13 mouse cellular contexts compared by ENCODE assay signal in the genomic region with DNA sequence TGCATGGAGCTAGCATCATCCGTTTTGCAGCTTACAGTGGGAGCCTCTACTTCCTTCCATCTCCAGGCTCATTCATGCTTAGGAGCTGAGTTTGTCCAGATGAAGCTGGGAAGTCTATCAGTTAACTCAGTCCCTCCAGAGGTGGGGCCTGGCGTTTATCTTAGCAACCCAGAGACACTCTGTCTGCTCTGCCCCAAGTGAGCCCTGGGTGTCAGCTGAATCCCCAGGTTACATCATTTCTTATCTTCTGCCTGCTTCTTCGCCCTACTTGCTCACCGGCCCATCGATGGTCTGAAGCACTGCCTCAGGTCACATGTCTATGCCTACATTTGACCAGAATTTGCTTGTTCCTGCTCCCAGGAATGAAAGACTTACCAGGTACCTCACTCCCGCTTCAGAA.
A peak's percentile ranks its signal among the peaks of the same experiment; 100 is the strongest.
DNase-seq lines count a peak whose midpoint lies in the region; ATAC-seq and TF ChIP-seq lines count a peak whose summit lies in the region.
"Had no signal": no experiment of that assay in that cellular context is flagged by ENCODE, and none has a peak within 500 bp of the region (broad histone marks: within the 10 kb centered on the region; RNA-seq: fewer than 3 reads in every experiment).

No protein-coding gene starts in this region.

- no peak overlapping the region for H3K27ac ChIP-seq in heart, embryonic 10.5 days
- H3K27ac ChIP-seq in MEL (ENCODE audit: control insufficient read depth, low read depth, low read length), result peak overlapping the region; percentile 12; the same call in 1 of the 2 replicates
- no peak overlapping the region for H3K27ac ChIP-seq in hindbrain, embryonic 13.5 days
- H3K27ac ChIP-seq: limb, embryonic 12.5 days; macrophage had no signal

- peak; percentile 93 for DNase-seq in heart, embryonic 10.5 days (ENCODE audit: low spot score)
- no peak for DNase-seq in heart, postnatal 10 days
- DNase-seq in MEL (ENCODE audit: low read depth, low spot score), result peak; percentile 71
- DNase-seq in thymus, postnatal 14 days, result no peak
- no peak for DNase-seq in left cerebral cortex, adult 8-10 months (ENCODE audit: low spot score in 2 of 2)
- DNase-seq: kidney, adult 9 months; right cerebral cortex, postnatal 25 days; thymus, adult 2 months had no signal

- H3K36me3 ChIP-seq in heart, embryonic 10.5 days, result no peaks in the 10 kb centered on the region
- peaks cover 0 to 5% of the 10 kb centered on the region in 2 experiments; a peak in 2 of 4 replicates for H3K36me3 ChIP-seq in MEL (ENCODE audit: control insufficient read depth in 1 of 2, insufficient read depth in 2 of 2, low read length in 2 of 2)
- no peaks in the 10 kb centered on the region for H3K36me3 ChIP-seq in hindbrain, embryonic 13.5 days
- H3K36me3 ChIP-seq: limb, embryonic 12.5 days had no signal

- no peak overlapping the region for H3K4me3 ChIP-seq in heart, embryonic 10.5 days
- H3K4me3 ChIP-seq in MEL (ENCODE audit: control insufficient read depth in 1 of 2, insufficient read depth in 1 of 2, low read depth in 2 of 2, low read length in 2 of 2), result no peak overlapping the region
- H3K4me3 ChIP-seq in hindbrain, embryonic 13.5 days, result no peak overlapping the region
- H3K4me3 ChIP-seq: limb, embryonic 12.5 days had no signal

- no peak overlapping the region for H3K9ac ChIP-seq in MEL (ENCODE audit: control insufficient read depth, low read depth, low read length, poor library complexity, severe bottlenecking)
- no peak overlapping the region for H3K9ac ChIP-seq in hindbrain, embryonic 13.5 days
- H3K9ac ChIP-seq: limb, embryonic 12.5 days had no signal

- no peaks in the 10 kb centered on the region for H3K9me3 ChIP-seq in heart, embryonic 10.5 days
- no peaks in the 10 kb centered on the region for H3K9me3 ChIP-seq in MEL (replicated peaks; ENCODE audit: insufficient read depth, low read length)
- H3K9me3 ChIP-seq in hindbrain, embryonic 13.5 days, result no peaks in the 10 kb centered on the region
- H3K9me3 ChIP-seq: limb, embryonic 12.5 days had no signal

- H3K4me1 ChIP-seq in heart, embryonic 10.5 days, result no peaks in the 10 kb centered on the region
- H3K4me1 ChIP-seq in MEL (ENCODE audit: control insufficient read depth in 1 of 2, insufficient read depth in 2 of 2, low read length in 2 of 2), result peaks cover 0 to 8% of the 10 kb centered on the region in 2 experiments; a peak in 2 of 4 replicates
- H3K4me1 ChIP-seq in hindbrain, embryonic 13.5 days (replicated peaks), result no peaks in the 10 kb centered on the region
- H3K4me1 ChIP-seq: limb, embryonic 12.5 days had no signal

- TF ChIP-seq POLR2A in MEL (IDR thresholded peaks at IDR 0.05; ENCODE audit: control insufficient read depth in 1 of 2, insufficient read depth in 1 of 2, low read depth in 1 of 2, low read length in 2 of 2, poor library complexity in 1 of 2), result no peak

- no peaks in the 10 kb centered on the region for H3K79me2 ChIP-seq in MEL (ENCODE audit: control insufficient read depth, insufficient read depth, low read length, poor library complexity)

- TF ChIP-seq RAD21 in MEL (IDR thresholded peaks at IDR 0.05; ENCODE audit: low read depth, low read length), result no peak

- no peaks in the 10 kb centered on the region for H3K27me3 ChIP-seq in heart, embryonic 10.5 days (ENCODE audit: insufficient read depth, poor library complexity, severe bottlenecking)
- no peaks in the 10 kb centered on the region for H3K27me3 ChIP-seq in MEL (ENCODE audit: control insufficient read depth in 1 of 2, insufficient read depth in 2 of 2, low read length in 2 of 2)
- H3K27me3 ChIP-seq in hindbrain, embryonic 13.5 days, result no peaks in the 10 kb centered on the region
- H3K27me3 ChIP-seq: limb, embryonic 12.5 days had no signal

- 46% methylated on average over 6 of the region's 6 CpGs for WGBS in heart, embryonic 10.5 days
- WGBS in hindbrain, embryonic 13.5 days, result 93% methylated on average over 6 of the region's 6 CpGs

- intact Hi-C loops in heart, postnatal 10 days (cut with DNase I), result no loop called here

- ATAC-seq in erythroid progenitor cell, adult 5-6 weeks (replicated peaks; ENCODE audit: low FRiP score, poor library complexity, severe bottlenecking), result peak; percentile 95
- peak; percentile 100 for ATAC-seq in megakaryocyte-erythroid progenitor cell, adult 5-6 weeks (replicated peaks; ENCODE audit: low FRiP score, low TSS enrichment, poor library complexity, severe bottlenecking)
- ATAC-seq in hindbrain, embryonic 13.5 days (ENCODE audit: low FRiP score), result no peak

- TF ChIP-seq CTCF in MEL (IDR thresholded peaks at IDR 0.05 in 2 of 3, conservative IDR thresholded peaks at IDR 0.05 in 1 of 3; ENCODE audit: control insufficient read depth in 1 of 3, insufficient read depth in 1 of 3, low read depth in 2 of 3, low read length in 3 of 3, poor library complexity in 1 of 3, severe bottlenecking in 1 of 3), result no peak

- TF ChIP-seq EP300 in MEL (IDR thresholded peaks at IDR 0.05; ENCODE audit: low read depth in 1 of 2, low read length in 2 of 2), result peak; percentile 66 to 68

- H3K4me2 ChIP-seq in hindbrain, embryonic 13.5 days, result no peak overlapping the region
- H3K4me2 ChIP-seq: limb, embryonic 12.5 days had no signal

TF ChIP-seq in MEL, 35 proteins besides CTCF, POLR2A, EP300 and RAD21:
- TF ChIP-seq UBTF (IDR thresholded peaks at IDR 0.05; ENCODE audit: borderline replicate concordance, insufficient read depth, low read depth, low read length) (no peak), USF1 (IDR thresholded peaks at IDR 0.05; ENCODE audit: low read depth, low read length) (peak; percentile 53; the same call in 1 of the 2 replicates), TAL1 (IDR thresholded peaks at IDR 0.05; ENCODE audit: low read length) (peak; percentile 71), MXI1 (IDR thresholded peaks at IDR 0.05; ENCODE audit: low read depth, low read length) (no peak), MAFK (IDR thresholded peaks at IDR 0.05; ENCODE audit: borderline replicate concordance, low read depth, low read length) (no peak), POLR2AphosphoS5 (IDR thresholded peaks at IDR 0.05; ENCODE audit: borderline replicate concordance, low read depth, low read length) (no peak), CHD2 (IDR thresholded peaks at IDR 0.05; ENCODE audit: low read length) (no peak), MAX (IDR thresholded peaks at IDR 0.05; ENCODE audit: low read length) (no peak), TCF12 (IDR thresholded peaks at IDR 0.05; ENCODE audit: low read depth, low read length) (peak; percentile 70; the same call in 1 of the 2 replicates), GABPA (IDR thresholded peaks at IDR 0.05; ENCODE audit: low read depth, low read length) (no peak), JUND (IDR thresholded peaks at IDR 0.05; ENCODE audit: low read depth, low read length) (no peak), GATA1 (IDR thresholded peaks at IDR 0.05; ENCODE audit: low read depth, low read length) (peak; percentile 60; the same call in 1 of the 2 replicates), HCFC1 (IDR thresholded peaks at IDR 0.05; ENCODE audit: low read depth, low read length) (no peak), ZC3H11A (IDR thresholded peaks at IDR 0.05; ENCODE audit: low read depth, low read length) (no peak), CHD1 (IDR thresholded peaks at IDR 0.05; ENCODE audit: low read depth, low read length) (no peak), SMC3 (IDR thresholded peaks at IDR 0.05; ENCODE audit: low read depth, low read length) (no peak), KAT2A (conservative IDR thresholded peaks at IDR 0.05; ENCODE audit: low read depth, low read length) (no peak), ETS1 (IDR thresholded peaks at IDR 0.05; ENCODE audit: low read depth, low read length) (peak; percentile 81), ZMIZ1 (IDR thresholded peaks at IDR 0.05; ENCODE audit: low read depth, low read length) (no peak), BHLHE40 (IDR thresholded peaks at IDR 0.05; ENCODE audit: borderline replicate concordance, low read depth, low read length) (no peak), ZNF384 (IDR thresholded peaks at IDR 0.05; ENCODE audit: low read depth, low read length) (no peak), USF2 (IDR thresholded peaks at IDR 0.05; ENCODE audit: borderline replicate concordance in 1 of 2, insufficient read depth in 1 of 2, low read depth in 1 of 2, low read length in 2 of 2) (no peak), E2F4 (IDR thresholded peaks at IDR 0.05; ENCODE audit: borderline replicate concordance, low read depth, low read length) (no peak), RCOR1 (IDR thresholded peaks at IDR 0.05; ENCODE audit: low read depth, low read length) (no peak), ZKSCAN1 (IDR thresholded peaks at IDR 0.05; ENCODE audit: low read depth, low read length) (no peak), ELF1 (IDR thresholded peaks at IDR 0.05; ENCODE audit: low read depth, low read length) (no peak), NRF1 (IDR thresholded peaks at IDR 0.05; ENCODE audit: insufficient read depth, low read depth, low read length, poor library complexity, severe bottlenecking) (no peak)
TF ChIP-seq in MEL: peak in this region for 5.

Comparison
In these comparisons a context has a peak if more than half of its experiments do, and no peak if none do; other contexts are left out.
1. DNase-seq: peak in heart, embryonic 10.5 days (single experiment) and MEL (single experiment); none in heart, postnatal 10 days (0 of 2), thymus, postnatal 14 days (single experiment) and left cerebral cortex, adult 8-10 months (0 of 2).